Mouse (Mus musculus) heart, adult 2 months (tissue): ENCODE data around the gene Nr2e1. TPM values are rescaled to one million over a fixed set of nuclear protein-coding genes. Genes with fewer than 3 reads are reported as not detected.

Source experiments
- DNase-seq, 2 experiments: peaks; one replicate each; pipeline ENCODE4 v3.0.0; 2021
- H3K27ac ChIP-seq: fragments of 200-600 bp; 2 replicates; pipeline ENCODE4 v1.8.1; 2022
- H3K27me3 ChIP-seq: fragments of 200-500 bp; 2 replicates; pipeline ENCODE4 v1.6.1; 2012; ENCODE audit warnings: mild to moderate bottlenecking, low read length, inconsistent platforms, mixed read lengths; ENCODE audit not compliant: control insufficient read depth, insufficient read depth
- H3K36me3 ChIP-seq: fragments of 200-500 bp; 2 replicates; pipeline ENCODE4 v1.6.1; 2012; ENCODE audit warnings: low read length, inconsistent platforms; ENCODE audit not compliant: control insufficient read depth, insufficient read depth
- H3K4me1 ChIP-seq: fragments of 200-500 bp; 2 replicates; pipeline ENCODE4 v1.6.1; 2011; ENCODE audit warnings: low read length; ENCODE audit not compliant: control insufficient read depth, insufficient read depth
- H3K4me3 ChIP-seq: fragments of 200-600 bp; 2 replicates; pipeline ENCODE4 v1.8.1; 2022
- H3K79me2 ChIP-seq: fragments of 200-500 bp; replicated peaks from 2 replicates; pipeline ENCODE4 v1.6.1; 2012; ENCODE audit warnings: mild to moderate bottlenecking, inconsistent platforms, low read length, moderate library complexity, mixed read lengths; ENCODE audit not compliant: control insufficient read depth, insufficient read depth
- H3K9ac ChIP-seq: fragments of 200-500 bp; 2 replicates; pipeline ENCODE4 v1.6.1; 2012; ENCODE audit warnings: low read depth, mild to moderate bottlenecking, control low read depth, inconsistent platforms, low read length, mixed read lengths
- CTCF ChIP-seq: fragments of 200-600 bp; IDR thresholded peaks from 2 replicates; pipeline ENCODE4 v1.8.1; 2022; ENCODE audit warnings: antibody characterized with exemption, mild to moderate bottlenecking, moderate library complexity
- EP300 ChIP-seq: fragments of 200-500 bp; IDR thresholded peaks from 2 replicates; pipeline ENCODE4 v1.6.1; 2011; ENCODE audit warnings: low read depth, low read length, control low read depth; ENCODE audit not compliant: insufficient read depth
- POLR2A ChIP-seq: fragments of 200-500 bp; IDR thresholded peaks from 2 replicates; pipeline ENCODE4 v1.6.1; 2011; ENCODE audit warnings: mild to moderate bottlenecking, low read depth, low read length, control low read depth; ENCODE audit not compliant: insufficient read depth
- WGBS: fragments of 180-500 bp; shearing (Covaris S2); methylation state at CpG from one replicate; pipeline ENCODE4 v1.1.7; 2018; 5-methylcytosine and 5-hydroxymethylcytosine counted together
- intact Hi-C: fragments of 180-260 bp; cut with DNase I; formaldehyde crosslinking; loops from one replicate; pipeline ENCODE4 v1.15.1; 2025
- polyA plus RNA-seq: library from polyadenylated mRNA; depleted of rRNA; stranded (reverse); fragments of >200 nt; gene quantifications from 2 replicates; pipeline ENCODE4 v1.2.3, GENCODE M21; 2012
- total RNA-seq, 2 experiments: library from RNA; stranded (reverse); gene quantifications; 2 replicates each; pipeline ENCODE4 v1.2.3; 2021

Gene Nr2e1
- total and polyA plus RNA-seq, 3 experiments = not detected

- Histone ChIP-seq H3K36me3 (no peaks in the 10 kb centered on the region), H3K9ac (no peak overlapping the region), H3K27ac (no peak overlapping the region), H3K4me3 (no peak overlapping the region), H3K4me1 (no peaks in the 10 kb centered on the region), H3K79me2 (no peaks in the 10 kb centered on the region), H3K27me3 (peaks cover 42% of the 10 kb centered on the region)
- TF ChIP-seq CTCF (no peak), POLR2A (no peak), EP300 (no peak)
- WGBS = 6% methylated on average over 10 of the region's 10 CpGs
- no peak for DNase-seq
- intact Hi-C loops = loop anchor here (5.0 kb wide), 1 partner anchor 38 kb away; no protein-coding TSS in a partner anchor
Observed at GRCm38 (mm10) chr10:42574639-42575038, 8.8 kb downstream of the Nr2e1 start.

GRCm38 (mm10) chr10:42572971-42573370 lies 10.5 kb downstream of the Nr2e1 start:
- DNase-seq = no peak
- TF ChIP-seq CTCF (no peak), POLR2A (no peak), EP300 (no peak)
- H3K4me3 ChIP-seq = no peak overlapping the region

GRCm38 (mm10) chr10:42572567-42572966 lies 10.9 kb downstream of the Nr2e1 start:
- no peak overlapping the region for H3K27ac ChIP-seq
- WGBS = 3% methylated on average over 20 of the region's 20 CpGs
- H3K27me3 ChIP-seq = peaks cover 29% of the 10 kb centered on the region
- H3K4me3 ChIP-seq = no peak overlapping the region
- no peak overlapping the region for H3K9ac ChIP-seq
- DNase-seq = no peak
- H3K79me2 ChIP-seq = no peaks in the 10 kb centered on the region
- TF ChIP-seq POLR2A (no peak), CTCF (no peak), EP300 (no peak)
- H3K36me3 ChIP-seq = no peaks in the 10 kb centered on the region
- intact Hi-C loops = no loop called here
- no peaks in the 10 kb centered on the region for H3K4me1 ChIP-seq

More at GRCm38 (mm10) chr10:42572971-42573370, 10.5 kb downstream of the Nr2e1 start:
- peaks cover 33% of the 10 kb centered on the region for H3K27me3 ChIP-seq
- H3K36me3 ChIP-seq = no peaks in the 10 kb centered on the region
- no peak overlapping the region for H3K27ac ChIP-seq
- intact Hi-C loops = no loop called here
- no peaks in the 10 kb centered on the region for H3K79me2 ChIP-seq
- H3K4me1 ChIP-seq = no peaks in the 10 kb centered on the region
- WGBS = 3% methylated on average over 15 of the region's 15 CpGs
- no peak overlapping the region for H3K9ac ChIP-seq

- H3K36me3 ChIP-seq = no peaks in the 10 kb centered on the region
- no peak overlapping the region for H3K27ac ChIP-seq
- WGBS = 4% methylated on average over 12 of the region's 12 CpGs
- H3K4me3 ChIP-seq = no peak overlapping the region
- H3K79me2 ChIP-seq = no peaks in the 10 kb centered on the region
- no peak for TF ChIP-seq CTCF
- no peak for TF ChIP-seq EP300
- TF ChIP-seq POLR2A = no peak
- no peaks in the 10 kb centered on the region for H3K4me1 ChIP-seq
- peaks cover 14% of the 10 kb centered on the region for H3K27me3 ChIP-seq
- intact Hi-C loops = no loop called here
- no peak overlapping the region for H3K9ac ChIP-seq
- no peak for DNase-seq
Observed at GRCm38 (mm10) chr10:42562272-42562671, 21.2 kb downstream of the Nr2e1 start.

GRCm38 (mm10) chr10:42559581-42560200 lies 23.7 kb downstream of the Nr2e1 start:
- TF ChIP-seq EP300 (no peak), CTCF (no peak), POLR2A (no peak)
- no peak overlapping the region for H3K4me3 ChIP-seq
- no peaks in the 10 kb centered on the region for H3K79me2 ChIP-seq
- H3K4me1 ChIP-seq = no peaks in the 10 kb centered on the region
- H3K27ac ChIP-seq = no peak overlapping the region
- peaks cover 8% of the 10 kb centered on the region for H3K27me3 ChIP-seq
- no peak overlapping the region for H3K9ac ChIP-seq
- WGBS = 71% methylated on average over 5 of the region's 5 CpGs
- no peak for DNase-seq
- no peaks in the 10 kb centered on the region for H3K36me3 ChIP-seq
- intact Hi-C loops = no loop called here

- no peaks in the 10 kb centered on the region for H3K4me1 ChIP-seq
- intact Hi-C loops = no loop called here
- no peak for DNase-seq
- no peak overlapping the region for H3K4me3 ChIP-seq
- H3K9ac ChIP-seq = no peak overlapping the region
- no peaks in the 10 kb centered on the region for H3K36me3 ChIP-seq
- TF ChIP-seq EP300 (no peak), CTCF (no peak), POLR2A (no peak)
- H3K79me2 ChIP-seq = no peaks in the 10 kb centered on the region
- 96% methylated on average over 3 of the region's 3 CpGs for WGBS
- H3K27me3 ChIP-seq = no peaks in the 10 kb centered on the region
- H3K27ac ChIP-seq = no peak overlapping the region
Observed at GRCm38 (mm10) chr10:42546507-42546906, 36.9 kb downstream of the Nr2e1 start.
